Mouse (Mus musculus) embryonic facial prominence, embryonic 15.5 days (tissue): ENCODE data around the gene Ptpn4. TPM values are rescaled to one million over a fixed set of nuclear protein-coding genes. Genes with fewer than 3 reads are reported as not detected.

Experiments
- ATAC-seq: fragments of 200-750 bp; cut with Nextera tagmentation; 2 replicates; pipeline ENCODE4 v1.8.0; 2017; ENCODE audit warnings: low read depth, moderate TSS enrichment; ENCODE audit not compliant: insufficient number of reproducible peaks, low FRiP score, low TSS enrichment
- H3K27ac ChIP-seq: fragments of 300-500 bp; sonication (generic); replicated peaks from 2 replicates; pipeline ENCODE4 v1.5.1; 2015; ENCODE audit warnings: mild to moderate bottlenecking, inconsistent platforms
- H3K27me3 ChIP-seq: fragments of 300-500 bp; sonication (generic); 2 replicates; pipeline ENCODE4 v1.6.1; 2015; ENCODE audit warnings: inconsistent platforms
- H3K36me3 ChIP-seq: fragments of 300-500 bp; sonication (generic); 2 replicates; pipeline ENCODE4 v1.6.1; 2015; ENCODE audit warnings: mild to moderate bottlenecking, inconsistent platforms
- H3K4me1 ChIP-seq: fragments of 300-500 bp; sonication (generic); 2 replicates; pipeline ENCODE4 v1.6.1; 2015; ENCODE audit warnings: inconsistent platforms
- H3K4me2 ChIP-seq: fragments of 300-500 bp; sonication (generic); replicated peaks from 2 replicates; pipeline ENCODE4 v1.6.1; 2015; ENCODE audit warnings: mild to moderate bottlenecking, inconsistent platforms
- H3K4me3 ChIP-seq: fragments of 300-500 bp; sonication (generic); replicated peaks from 2 replicates; pipeline ENCODE4 v1.5.1; 2015; ENCODE audit warnings: mild to moderate bottlenecking, inconsistent platforms
- H3K9ac ChIP-seq: fragments of 300-500 bp; sonication (generic); 2 replicates; pipeline ENCODE4 v1.6.1; 2015; ENCODE audit warnings: inconsistent platforms
- H3K9me3 ChIP-seq: fragments of 300-500 bp; sonication (generic); replicated peaks from 2 replicates; pipeline ENCODE4 v1.6.1; 2016; ENCODE audit warnings: inconsistent platforms
- WGBS: fragments of 180-500 bp; shearing (Covaris S2); methylation state at CpG from one replicate; pipeline ENCODE4 v1.1.7; 2015; 5-methylcytosine and 5-hydroxymethylcytosine counted together
- polyA plus RNA-seq: library from polyadenylated mRNA; unstranded; fragments of >200 nt; fragmentation: Nextera tagmentation; extraction: Ambion mirVana; gene quantifications from 2 replicates; pipeline ENCODE4 v1.2.1, GENCODE M21; 2015

Ptpn4 gene
- polyA plus RNA-seq, 1 experiment from 2014 or later = 7.0 TPM

DNA sequence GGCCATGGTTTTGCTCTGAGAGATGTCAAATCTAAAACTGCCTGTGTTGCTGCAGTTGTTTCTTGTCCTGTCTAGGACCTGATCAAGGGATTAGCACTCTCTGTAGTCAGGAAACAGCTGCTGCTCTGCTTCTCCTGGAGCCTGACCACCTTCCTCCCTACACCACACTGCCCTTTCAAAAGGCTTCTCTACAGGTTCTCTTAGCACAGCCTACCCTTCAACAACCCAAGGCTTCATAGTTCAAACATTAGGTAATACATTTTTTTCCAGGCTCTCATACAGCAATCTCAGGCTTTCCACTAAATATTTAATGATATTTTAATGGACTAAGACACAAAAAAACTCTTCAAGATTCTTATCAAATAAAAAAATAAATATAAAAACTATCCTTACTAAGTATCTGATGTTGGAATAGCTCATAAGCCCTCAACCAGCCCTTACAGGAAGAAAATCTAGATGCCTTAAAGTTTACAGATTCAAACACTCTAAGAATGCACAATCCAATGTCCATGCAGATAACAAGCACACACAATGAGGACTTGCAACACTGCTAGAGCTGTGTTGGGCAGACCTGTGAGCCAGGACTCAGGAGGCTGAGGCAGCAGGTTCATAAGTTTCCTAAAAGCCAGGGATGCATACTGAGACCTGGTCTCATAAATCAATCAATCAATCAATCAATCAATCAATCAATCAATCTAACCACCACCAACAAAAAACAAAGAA lies 196.2 kb downstream of the Ptpn4 start:
- Histone ChIP-seq H3K4me1 (no peaks in the 10 kb centered on the region), H3K36me3 (no peaks in the 10 kb centered on the region), H3K27ac (no peak overlapping the region), H3K27me3 (no peaks in the 10 kb centered on the region), H3K4me2 (no peak overlapping the region), H3K9ac (no peak overlapping the region), H3K9me3 (no peaks in the 10 kb centered on the region), H3K4me3 (no peak overlapping the region)
- ATAC-seq = no peak

DNA sequence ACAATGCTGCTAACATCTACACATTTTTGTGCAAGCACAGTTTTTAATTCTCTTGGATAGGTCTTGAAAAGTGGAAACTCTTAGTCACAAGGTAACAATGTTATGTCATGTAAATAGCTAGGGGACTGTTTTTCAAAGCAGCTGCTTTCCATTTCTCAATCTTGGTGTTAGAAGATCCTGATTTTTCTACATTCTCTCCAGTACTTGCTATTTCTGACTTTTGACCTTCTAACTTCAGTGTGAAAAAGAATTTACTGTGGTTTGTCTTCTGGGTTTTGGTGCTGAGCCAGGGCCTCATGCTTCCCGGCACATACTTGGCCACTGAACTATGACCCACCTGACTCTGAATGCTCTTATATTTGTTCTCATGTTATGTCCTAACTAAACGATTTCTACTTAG lies 197.4 kb downstream of the Ptpn4 start:
- 71% methylated on average over 2 of the region's 2 CpGs for WGBS
- Histone ChIP-seq H3K9me3 (no peaks in the 10 kb centered on the region), H3K4me3 (no peak overlapping the region)

DNA sequence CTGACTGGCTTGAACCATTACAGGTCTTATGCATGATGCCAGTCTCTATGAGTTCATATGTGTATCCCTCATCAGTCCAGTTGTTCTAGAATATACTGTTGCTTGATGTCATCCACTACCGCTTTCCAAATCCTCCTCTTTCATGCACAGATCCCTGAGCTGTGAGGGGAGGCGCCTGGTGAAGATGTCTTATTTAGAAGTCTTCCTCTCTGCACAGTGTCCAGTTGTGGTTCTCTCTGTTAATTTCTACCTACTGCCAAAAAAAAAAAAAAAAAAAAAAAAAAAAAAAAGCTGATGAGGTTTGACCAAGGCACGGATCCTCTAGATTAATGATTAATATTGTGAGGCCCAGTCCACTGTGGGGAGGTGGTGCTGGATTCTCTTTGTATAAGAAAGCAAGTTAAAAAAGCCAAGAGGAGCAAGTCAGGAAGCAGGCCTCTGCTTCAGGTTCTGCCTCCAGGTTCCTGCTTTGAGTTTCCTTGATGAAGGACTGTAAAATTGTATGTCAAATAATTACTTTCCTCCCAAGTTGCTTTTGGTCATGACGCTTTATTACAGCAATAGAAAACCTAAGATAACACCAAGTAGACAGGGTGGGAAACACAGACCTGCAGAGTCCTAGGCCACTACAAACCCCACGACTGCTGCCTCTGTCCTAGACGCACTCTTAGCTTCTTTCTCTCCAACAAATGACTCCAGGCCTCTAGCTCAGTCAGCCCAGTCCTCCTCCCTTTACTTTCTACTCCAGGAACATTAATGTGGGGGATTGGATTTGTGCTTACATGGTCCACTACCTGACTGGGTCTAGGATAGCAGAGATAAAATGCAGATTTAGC lies 200.0 kb downstream of the Ptpn4 start:
- Histone ChIP-seq H3K4me3 (no peak overlapping the region), H3K36me3 (no peaks in the 10 kb centered on the region), H3K4me2 (no peak overlapping the region), H3K9me3 (no peaks in the 10 kb centered on the region), H3K27ac (no peak overlapping the region), H3K27me3 (no peaks in the 10 kb centered on the region), H3K9ac (no peak overlapping the region), H3K4me1 (no peaks in the 10 kb centered on the region)
- ATAC-seq = no peak
- WGBS = 88% methylated on average over 6 of the region's 6 CpGs

More for the DNA sequence above, 197.4 kb downstream of the Ptpn4 start:
- H3K36me3 ChIP-seq = no peaks in the 10 kb centered on the region
- no peaks in the 10 kb centered on the region for H3K27me3 ChIP-seq
- H3K4me1 ChIP-seq = no peaks in the 10 kb centered on the region
- no peak overlapping the region for H3K4me2 ChIP-seq
- H3K27ac ChIP-seq = no peak overlapping the region
- H3K9ac ChIP-seq = no peak overlapping the region
- ATAC-seq = no peak

DNA sequence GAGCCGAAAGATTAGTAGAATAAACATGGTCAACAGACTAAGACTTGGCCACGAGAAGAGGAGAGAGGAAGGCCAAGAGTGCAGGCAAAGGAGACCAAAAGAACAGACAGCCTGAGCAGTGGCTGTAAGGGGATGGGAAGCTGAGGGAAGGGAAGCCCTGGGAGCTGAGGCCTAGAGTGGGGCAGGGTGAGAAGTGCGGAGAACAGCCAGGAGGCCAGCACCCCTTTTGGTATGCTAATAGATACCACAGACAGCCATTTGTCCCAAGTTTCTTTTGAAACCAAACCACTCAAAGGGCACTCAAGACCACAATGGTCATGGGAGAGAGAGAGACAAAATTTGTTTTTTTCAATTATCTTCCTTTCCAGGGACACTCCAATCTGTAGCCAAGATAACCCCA lies 202.7 kb downstream of the Ptpn4 start:
- Histone ChIP-seq H3K9ac (no peak overlapping the region), H3K4me2 (no peak overlapping the region), H3K4me1 (no peaks in the 10 kb centered on the region), H3K9me3 (no peaks in the 10 kb centered on the region), H3K27ac (no peak overlapping the region), H3K27me3 (no peaks in the 10 kb centered on the region), H3K4me3 (no peak overlapping the region), H3K36me3 (no peaks in the 10 kb centered on the region)
- ATAC-seq = no peak
- WGBS = 60% methylated on average over 3 of the region's 3 CpGs

DNA sequence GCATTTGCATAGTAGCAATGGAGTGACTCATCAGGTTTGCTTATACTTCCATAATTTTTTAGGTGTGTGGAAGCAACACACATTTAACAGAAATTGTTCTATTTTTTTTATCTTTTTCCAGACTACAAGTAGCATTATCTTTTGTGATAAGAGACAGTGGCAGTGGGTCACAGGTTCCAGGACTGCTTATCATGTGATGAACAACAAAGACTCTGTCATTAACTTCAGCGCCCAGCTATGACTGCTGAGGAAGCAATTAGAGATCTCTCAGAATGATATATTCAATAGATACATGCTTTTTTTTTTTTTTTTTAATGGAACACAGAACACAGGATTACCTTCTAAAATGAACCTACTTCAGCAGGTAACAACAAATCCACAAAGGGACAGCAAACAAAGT lies 207.0 kb downstream of the Ptpn4 start:
- no peaks in the 10 kb centered on the region for H3K4me1 ChIP-seq
- no peaks in the 10 kb centered on the region for H3K36me3 ChIP-seq
- no peaks in the 10 kb centered on the region for H3K9me3 ChIP-seq
- ATAC-seq = no peak
- no peaks in the 10 kb centered on the region for H3K27me3 ChIP-seq
- H3K4me3 ChIP-seq = no peak overlapping the region
- H3K27ac ChIP-seq = no peak overlapping the region
- H3K9ac ChIP-seq = no peak overlapping the region
- 70% methylated on average over 1 of the region's 1 CpGs for WGBS
- no peak overlapping the region for H3K4me2 ChIP-seq

DNA sequence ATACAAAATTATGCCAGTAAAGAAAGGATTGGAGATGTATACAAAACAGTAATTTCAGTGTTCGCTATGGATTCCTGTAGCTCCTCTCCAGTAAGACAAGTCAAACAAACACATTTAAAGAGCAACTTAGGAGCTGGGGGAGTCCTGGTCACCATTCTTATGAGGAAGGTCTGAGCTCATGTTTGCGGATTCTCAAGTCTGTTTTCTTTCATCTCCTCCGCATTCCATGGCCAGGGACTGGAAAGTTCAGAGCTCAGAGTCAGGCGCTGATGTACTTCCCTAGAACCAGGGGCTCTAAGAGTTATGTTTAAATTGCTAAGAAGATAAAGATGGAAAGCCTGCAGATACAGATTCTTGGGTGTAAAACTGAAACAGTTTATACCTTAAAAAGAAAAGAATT lies 210.6 kb downstream of the Ptpn4 start:
- Histone ChIP-seq H3K4me2 (no peak overlapping the region), H3K9me3 (no peaks in the 10 kb centered on the region), H3K36me3 (no peaks in the 10 kb centered on the region), H3K27me3 (no peaks in the 10 kb centered on the region), H3K27ac (no peak overlapping the region), H3K4me1 (no peaks in the 10 kb centered on the region), H3K4me3 (no peak overlapping the region), H3K9ac (no peak overlapping the region)
- ATAC-seq = no peak
- WGBS = 83% methylated on average over 4 of the region's 4 CpGs

DNA sequence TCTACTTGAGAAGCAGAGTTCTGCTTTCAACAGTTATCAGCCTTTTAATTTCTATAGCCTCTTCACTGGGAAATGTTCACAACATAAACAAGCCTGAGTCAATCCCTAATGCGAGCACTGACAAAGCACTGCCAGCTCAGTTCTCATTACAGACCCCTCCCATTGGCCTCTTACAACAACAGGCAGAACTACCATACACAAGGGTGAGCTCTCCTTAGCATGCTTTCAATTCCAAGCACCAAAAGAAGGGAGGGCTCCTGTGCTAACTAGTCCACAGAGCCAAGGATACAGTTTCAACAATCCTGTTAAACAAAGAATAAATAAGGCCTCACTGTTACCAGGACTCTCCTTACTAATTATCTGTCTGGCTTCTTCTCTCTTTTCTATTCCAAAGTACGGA lies 213.0 kb downstream of the Ptpn4 start:
- Histone ChIP-seq H3K9ac (no peak overlapping the region), H3K36me3 (no peaks in the 10 kb centered on the region), H3K27me3 (no peaks in the 10 kb centered on the region), H3K4me2 (no peak overlapping the region), H3K4me3 (no peak overlapping the region), H3K9me3 (no peaks in the 10 kb centered on the region), H3K27ac (no peak overlapping the region), H3K4me1 (no peaks in the 10 kb centered on the region)
- no peak for ATAC-seq
- whole genome bisulfite sequencing = 44% methylated on average over 2 of the region's 2 CpGs

DNA sequence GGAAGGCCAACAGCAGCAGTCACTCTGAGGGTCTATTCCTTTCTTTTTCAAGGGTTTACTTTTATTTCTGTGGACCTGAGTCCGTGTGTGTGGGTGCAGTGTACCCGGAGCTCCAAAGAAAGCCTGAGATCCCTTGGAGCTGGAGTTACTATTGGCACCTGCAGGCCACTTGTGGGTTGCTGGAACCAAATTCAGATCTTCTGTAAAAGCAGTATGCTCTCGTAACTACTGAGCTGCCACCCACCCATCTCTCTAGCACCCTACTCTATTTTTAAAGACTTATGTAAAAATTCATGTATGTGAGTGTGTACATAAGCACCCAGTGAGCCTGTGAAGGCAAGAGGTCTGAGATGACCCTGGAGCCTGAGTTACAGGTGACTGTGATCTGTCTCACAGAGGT lies 232.0 kb downstream of the Ptpn4 start:
- H3K4me2 ChIP-seq = no peak overlapping the region
- H3K4me3 ChIP-seq = no peak overlapping the region
- H3K4me1 ChIP-seq = no peaks in the 10 kb centered on the region
- whole genome bisulfite sequencing = 89% methylated on average over 3 of the region's 3 CpGs
- H3K27me3 ChIP-seq = no peaks in the 10 kb centered on the region
- no peak for ATAC-seq
- no peaks in the 10 kb centered on the region for H3K9me3 ChIP-seq
- no peak overlapping the region for H3K27ac ChIP-seq
- no peak overlapping the region for H3K9ac ChIP-seq
- peaks cover 8% of the 10 kb centered on the region; the same call in 1 of the 2 replicates for H3K36me3 ChIP-seq

Other genes with a start within 250 kb of the Ptpn4 start
- gene Epb41l5, start 188.6 kb downstream of the Ptpn4 start, polyA plus RNA-seq = 14.8 and 16.6 TPM in 2 replicates
- gene Tmem177, start 75.6 kb upstream of the Ptpn4 start, polyA plus RNA-seq = 8.1 TPM in 2 replicates
- 0.55 and 1.5 TPM in 2 replicates for gene Cfap221, start 159.6 kb upstream of the Ptpn4 start, polyA plus RNA-seq
- 0.08 and 0.20 TPM in 2 replicates for gene Sctr, start 169.3 kb upstream of the Ptpn4 start, polyA plus RNA-seq
- 9.9 and 11.4 TPM in 2 replicates for gene Tmem37, start 236.5 kb upstream of the Ptpn4 start, polyA plus RNA-seq